Mouse (Mus musculus): ENCODE results near the gene Dnaaf1.

The Dnaaf1 gene

DNA sequence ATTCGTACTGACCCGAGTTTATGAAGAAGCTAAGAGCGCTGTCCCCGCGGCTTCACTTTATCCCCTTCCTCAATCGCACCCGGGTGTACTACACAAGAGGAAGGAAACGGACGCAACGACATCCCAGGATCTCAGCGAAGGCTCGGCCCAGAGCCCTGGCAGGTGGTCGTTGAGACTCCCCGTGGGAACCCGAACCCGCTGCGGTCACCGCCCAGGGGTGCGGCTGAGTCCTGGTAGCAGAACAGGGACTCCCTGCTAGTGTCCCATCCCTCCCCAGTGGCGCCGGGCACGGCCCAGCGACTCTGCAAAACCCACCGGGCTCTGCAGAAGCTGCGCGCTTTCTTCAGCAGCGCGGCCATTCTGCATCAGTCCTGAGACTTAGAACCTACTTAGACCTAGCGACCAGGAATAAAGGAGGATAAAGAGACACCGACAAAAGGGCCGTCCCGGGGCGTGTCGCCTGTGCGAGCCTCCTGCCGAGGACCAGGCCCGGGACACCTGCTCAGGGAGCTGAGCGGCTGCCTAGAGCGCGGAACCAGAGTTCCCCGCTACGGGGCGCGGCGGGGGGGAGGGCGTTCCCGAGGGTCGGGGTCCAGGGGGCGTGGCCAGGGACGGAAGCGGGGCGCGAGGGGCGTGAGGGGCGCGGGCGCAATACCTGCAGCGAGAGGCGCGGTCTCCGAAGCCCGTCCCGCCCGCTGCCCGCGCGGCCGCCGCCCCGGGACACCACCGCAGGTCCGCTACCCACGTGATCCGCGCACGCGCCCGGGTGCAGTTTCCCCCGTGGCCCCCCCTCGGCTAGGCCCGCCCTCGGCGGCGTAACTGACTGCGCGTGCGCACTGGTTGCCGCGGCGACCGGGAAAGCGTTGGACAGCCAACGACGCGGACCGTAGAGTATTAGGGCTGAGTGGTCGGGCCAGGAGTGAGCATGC is at the start of gene Dnaaf1, which contains the start of gene Hsdl1:
Dnaaf1 (plus strand) TSS at position 799 of the 929 bp plus-strand sequence.
Hsdl1 (minus strand) TSS at position 747 of the 929 bp plus-strand sequence.
- peak; percentile 95 to 97 for DNase-seq (ENCODE audit: low spot score in 2 of 2)

DNA sequence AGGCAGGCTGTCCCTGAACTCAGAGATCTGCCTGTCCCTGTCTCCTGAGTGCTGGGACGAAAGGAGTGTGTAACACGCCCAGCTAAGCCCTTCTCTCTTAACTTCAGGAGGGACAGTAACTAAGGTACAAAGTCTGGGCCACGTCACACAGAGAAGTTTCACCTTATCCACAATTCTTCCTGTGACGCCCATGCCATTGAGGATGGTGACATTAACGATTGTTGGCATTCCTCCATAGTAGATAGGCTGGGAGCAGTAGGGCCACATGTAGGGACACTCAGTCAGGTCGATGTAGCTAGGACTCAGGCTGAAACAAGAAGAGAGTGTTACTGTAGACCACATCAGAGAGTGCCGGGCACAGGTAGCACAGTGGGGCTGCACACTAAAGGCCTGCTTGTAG is 46.3 kb upstream of the Dnaaf1 start:
- DNase-seq (ENCODE audit: low spot score in 2 of 2): no peak

DNA sequence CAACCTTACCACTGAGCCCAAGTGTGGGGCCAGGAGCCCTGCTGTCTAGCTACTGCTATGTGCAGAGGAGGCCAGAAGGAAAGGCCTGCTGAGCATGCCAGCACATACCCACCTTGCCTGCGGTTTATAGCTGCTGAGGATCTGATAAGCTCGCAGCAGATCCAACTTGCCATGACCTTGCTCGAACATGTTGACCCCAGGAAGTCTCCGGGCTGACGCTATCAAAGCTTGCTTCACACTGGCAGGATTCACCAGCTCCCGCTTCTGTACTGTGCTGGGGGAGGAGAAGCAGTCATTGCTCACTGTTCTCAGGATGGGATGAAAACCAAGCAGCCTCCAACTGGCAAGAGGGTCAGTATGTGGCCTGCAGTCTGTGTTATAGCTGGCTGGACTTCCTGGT is 44.1 kb upstream of the Dnaaf1 start:
- DNase-seq (ENCODE audit: low spot score in 2 of 2): no peak

DNA sequence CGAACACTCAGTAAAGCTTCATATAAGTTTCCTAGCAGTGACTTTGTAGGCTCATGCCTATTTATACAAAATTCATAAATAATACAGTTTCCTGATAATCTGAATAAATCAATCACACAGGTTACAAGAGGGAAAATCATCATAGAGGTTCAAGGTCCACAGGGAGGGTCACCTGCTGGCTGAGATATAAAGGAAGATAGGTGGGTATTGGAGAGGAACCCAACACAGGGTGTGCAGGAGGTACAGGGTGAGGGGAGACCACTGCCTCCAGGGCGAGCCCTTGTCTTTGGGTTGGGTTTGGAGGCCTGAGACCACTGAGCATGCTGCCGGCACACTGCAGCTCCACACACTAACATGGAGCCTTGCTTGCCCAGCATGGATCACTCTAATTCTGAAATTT is 43.6 kb upstream of the Dnaaf1 start:
- no peak for DNase-seq (ENCODE audit: low spot score in 2 of 2)

DNA sequence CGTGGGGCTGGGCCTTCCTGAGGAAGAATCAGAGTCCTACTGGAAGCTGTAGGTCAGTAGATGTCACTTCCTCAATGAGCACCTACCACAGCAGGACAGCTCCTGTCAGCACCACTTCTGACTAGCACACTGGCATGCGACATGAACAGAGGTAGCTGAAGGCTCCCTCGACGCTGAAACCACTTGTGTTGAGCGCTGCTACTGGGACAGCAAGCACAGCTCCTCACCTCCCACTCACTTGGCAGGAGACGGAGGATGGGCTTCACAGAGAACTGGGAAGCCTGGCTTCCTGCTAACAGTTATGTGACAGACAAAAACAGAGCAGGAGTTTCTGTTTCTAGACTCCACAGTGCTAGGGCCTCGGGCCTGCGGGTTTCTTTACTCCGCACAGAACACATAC is 43.1 kb upstream of the Dnaaf1 start:
- DNase-seq (ENCODE audit: low spot score in 2 of 2): peak; percentile 72 to 84

DNA sequence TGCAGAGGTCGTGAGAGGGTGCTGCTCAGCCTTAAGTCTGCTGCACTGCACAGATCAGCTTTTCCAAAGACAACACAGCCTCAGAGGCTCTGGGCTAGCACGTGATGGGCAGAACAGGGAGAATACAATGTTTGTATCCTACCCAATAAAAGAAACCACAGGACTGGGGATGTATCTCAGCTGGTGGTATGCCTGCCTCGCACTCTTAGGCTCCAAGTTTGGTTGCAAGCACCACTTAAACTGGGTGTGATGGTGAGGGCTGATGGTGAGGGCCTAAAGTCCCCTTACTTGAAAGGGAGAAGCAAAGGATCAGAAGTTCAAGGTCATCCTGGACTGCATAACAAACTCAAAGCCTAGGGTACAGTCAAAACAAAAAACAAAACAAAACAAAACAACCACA is 30.4 kb upstream of the Dnaaf1 start:
- no peak for DNase-seq (ENCODE audit: low spot score in 2 of 2)

DNA sequence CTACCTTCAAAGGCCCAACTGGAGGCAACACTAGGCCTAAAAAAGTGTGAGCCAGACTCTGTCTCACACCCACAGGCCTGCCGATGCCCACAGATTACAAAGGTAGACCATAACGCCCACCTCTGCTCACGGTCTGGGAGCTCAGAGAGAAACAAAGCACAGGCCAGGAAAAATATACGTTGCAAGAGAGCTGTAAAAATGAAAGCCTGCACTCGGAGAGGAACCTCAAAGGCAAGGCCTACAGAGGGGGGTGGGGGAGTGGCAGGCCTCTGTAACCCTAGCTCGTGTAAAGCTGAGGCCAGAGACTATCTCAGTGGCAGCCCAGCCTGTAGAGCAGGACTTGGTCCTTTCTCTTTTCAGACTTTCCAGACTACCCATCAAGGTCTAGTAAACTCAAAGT is 29.9 kb upstream of the Dnaaf1 start:
- DNase-seq (ENCODE audit: low spot score in 2 of 2): no peak

DNA sequence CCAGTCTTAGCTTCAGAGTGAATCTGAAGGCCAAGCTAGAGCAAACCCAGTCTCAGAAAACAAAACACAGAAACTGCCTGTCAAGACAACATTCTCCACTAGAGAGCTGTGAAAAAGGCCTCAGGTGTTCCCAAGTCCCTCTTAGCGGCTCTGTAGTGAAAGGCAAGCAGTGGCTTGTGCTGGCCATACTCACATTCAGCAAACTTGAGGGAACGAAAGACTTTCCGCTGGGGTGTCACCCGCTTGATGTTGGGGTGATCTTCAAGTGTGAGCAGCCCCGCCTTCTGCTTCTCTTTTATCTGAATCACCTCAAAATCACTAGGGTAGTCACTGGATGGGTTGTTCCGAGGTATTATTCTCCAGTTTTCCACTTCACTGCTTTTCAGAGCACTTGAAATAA is 29.2 kb upstream of the Dnaaf1 start:
- no peak for DNase-seq (ENCODE audit: low spot score in 2 of 2)

DNA sequence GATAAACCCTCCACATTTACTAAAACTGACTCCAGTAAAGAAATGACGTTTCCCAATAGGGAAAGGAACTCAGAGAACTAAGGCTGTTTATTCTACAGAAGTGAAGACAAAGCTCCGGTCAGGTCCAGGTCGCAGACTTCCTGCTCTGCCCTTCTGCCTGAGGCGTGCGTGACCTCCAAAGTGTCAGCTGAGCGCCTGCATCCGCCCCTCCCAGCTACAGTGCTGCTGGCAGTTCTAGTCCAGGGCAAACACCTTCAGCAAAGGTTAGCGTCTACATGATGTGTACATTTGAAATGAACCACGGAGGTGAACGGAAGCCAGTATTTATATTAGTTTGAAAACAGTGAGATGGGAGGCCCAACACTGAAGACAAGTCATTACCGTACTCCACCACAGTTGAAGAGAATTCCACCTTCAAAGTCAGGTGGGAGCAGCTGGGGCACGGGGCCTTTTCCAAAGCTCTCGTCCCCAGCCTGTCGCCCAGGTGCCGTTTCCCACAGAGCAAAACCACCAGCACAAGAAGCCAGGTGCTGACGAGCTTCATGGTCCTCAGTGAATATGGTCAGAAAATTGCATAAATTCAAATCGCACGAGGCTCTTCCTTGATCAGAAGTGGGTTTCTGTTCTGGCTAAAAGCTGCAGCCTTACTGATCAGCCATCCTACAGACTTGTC is 27.9 kb upstream of the Dnaaf1 start:
- no peak for DNase-seq (ENCODE audit: low spot score in 2 of 2)

DNA sequence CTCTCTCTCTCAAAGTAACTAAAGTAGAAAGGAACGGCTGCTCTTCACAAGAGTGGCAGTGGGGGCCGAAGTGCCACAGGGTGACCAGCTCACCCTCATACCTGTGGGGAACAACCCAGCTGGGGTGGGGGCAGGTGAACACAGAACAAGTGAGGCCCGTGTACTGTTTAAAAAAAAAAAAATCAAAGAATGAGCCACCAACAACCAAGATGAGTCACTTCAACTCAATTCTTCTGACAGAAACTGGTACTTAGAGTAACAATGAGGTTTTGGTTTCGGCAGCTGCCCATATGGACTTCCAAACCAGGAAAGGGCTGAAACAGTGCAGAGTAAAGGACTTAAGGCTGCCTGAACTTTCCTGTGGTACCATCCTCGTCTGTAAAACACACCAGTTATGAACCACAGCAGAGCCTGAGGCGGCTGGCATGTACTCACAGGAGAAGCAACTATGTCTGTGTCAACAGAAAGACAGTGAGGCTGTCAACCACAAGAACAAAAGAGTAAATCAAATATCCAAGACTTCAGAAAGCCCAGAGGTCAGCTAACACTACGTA is 26.4 kb upstream of the Dnaaf1 start:
- DNase-seq (ENCODE audit: low spot score in 2 of 2): no peak

DNA sequence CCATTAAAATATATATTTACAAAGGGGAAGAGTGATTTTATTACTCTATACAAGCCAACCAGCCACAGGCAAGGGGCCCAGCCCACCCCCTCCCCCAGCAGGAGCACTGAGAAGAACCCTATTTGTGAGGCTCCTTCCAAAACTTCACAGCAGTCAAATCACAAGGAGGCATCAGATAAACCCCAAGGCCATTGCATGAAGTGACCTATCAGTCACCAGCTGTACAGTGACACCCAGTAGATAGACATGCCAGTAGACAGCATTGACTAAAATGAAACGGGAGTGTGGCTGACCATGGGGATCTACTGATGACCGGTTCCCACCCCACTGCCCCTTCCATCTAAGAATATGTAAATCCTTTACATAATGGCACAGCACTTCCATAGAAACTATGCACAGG is 22.1 kb upstream of the Dnaaf1 start:
- no peak for DNase-seq (ENCODE audit: low spot score in 2 of 2)

DNA sequence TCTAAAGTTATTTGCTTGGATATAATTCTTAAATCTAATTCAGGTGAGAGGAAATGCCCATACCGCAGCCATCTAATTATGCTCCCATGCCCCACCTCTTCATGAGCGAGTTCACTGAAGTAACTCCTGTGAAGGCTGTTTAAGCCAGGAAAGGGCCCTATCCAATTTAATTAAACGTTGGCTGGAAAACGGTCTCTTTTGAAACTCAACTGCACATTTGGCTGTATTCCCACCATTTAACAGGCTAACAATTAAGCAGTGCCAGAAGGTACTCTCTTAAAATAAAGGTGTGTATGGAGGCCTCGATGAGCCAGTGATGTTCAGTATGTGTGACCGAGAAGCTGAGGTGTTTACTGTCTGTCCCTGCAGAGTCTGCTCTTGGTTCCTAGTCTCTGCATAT is 19.2 kb upstream of the Dnaaf1 start:
- no peak for DNase-seq (ENCODE audit: low spot score in 2 of 2)

DNA sequence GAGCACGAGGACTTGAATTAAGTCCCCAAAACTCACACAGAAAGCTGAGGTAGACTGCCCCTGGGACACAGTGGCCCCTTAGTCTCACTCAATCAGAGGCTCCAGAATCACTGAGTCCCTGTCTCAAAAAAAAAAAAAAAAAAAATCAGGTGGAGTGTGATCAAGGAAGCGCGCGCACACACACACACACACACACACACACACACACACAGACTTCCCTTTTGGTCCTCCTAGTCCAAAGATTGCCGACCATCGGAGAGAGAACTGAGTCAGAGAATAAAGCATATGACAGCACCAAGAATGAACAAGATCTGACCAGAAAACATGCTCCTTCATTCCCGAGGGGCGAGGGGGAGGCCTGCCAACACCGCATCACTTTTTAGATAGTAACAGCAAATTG is 17.9 kb upstream of the Dnaaf1 start:
- no peak for DNase-seq (ENCODE audit: low spot score in 2 of 2)

DNA sequence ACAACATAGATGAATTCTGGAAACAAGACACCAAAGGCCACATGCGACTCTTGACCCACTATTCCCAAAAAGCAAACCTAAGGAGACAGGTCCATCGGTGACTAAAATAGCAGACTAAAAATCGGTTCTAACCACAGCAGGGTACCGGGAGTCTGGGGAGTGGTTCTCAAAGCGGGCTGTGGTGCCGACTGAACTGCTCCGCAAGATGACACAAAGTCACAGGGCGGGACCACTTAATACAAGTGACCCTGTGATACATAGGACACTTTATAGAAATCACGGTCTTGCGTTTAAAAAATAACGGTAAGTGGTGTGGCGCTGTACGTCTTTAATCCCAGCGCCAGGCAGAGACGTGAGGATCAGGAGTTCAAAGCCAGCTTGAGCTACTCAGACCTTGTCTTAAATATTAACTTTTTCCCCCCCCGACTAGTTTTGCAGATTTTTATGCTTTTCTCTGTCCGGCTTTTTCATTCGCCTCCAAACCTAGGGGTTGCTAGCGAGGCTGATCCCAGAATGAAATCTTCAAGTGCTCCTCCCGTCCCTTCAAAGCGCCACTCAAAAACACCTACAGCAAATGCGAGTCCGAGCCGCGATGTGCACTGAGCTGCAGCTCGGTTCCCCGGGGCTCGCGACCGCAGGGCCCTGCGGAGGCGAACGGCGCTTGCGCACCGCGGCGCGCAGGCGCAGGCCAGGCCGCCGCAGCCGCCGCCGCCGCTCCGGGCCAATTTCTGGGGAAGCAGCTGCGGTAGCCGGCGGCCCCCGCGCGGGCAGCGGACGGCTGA is 17.0 kb upstream of the Dnaaf1 start:
- peak in 1 of 2 experiments; percentile 80 for DNase-seq (ENCODE audit: low spot score in 2 of 2)

DNA sequence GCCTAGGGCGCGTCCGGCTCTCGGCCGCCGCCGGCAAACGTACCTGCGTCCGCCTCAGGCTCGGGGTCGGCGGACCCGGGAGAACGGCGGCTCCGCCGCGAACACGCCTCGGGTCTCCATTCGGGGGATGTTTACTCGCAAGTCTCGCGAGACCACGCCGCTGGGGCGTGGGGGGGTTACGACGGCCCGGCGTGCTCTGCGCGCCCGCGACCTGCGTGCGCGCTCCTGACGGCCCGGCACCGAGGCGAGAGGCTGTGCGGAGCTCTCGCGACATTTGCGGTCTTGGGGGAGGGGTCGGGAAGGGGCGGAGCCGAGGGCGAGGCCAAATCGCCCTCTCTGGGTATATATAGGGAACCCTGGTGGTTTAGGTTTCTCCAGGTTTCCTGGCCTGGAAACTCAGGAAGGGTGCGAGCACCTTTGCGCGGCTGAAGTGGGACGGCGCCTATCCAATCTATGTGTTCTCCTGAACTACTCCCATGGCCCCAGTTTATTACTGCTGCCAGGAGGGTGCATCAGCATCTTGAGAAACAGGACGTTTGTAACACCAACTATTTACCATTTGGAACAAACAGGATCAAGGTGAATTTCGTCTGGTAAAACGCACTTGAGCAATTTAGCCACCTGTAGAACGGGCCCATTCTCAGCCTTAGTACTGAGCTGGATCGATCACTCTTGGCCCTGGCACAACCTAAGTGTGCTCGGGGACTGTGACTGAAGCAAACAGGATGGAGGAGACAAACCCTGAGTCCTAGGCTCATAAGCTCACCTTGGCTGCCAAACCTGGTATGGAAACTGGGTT is 16.2 kb upstream of the Dnaaf1 start, which contains the start of gene Mbtps1:
Mbtps1 (minus strand) TSS at position 133 of the 799 bp plus-strand sequence.
- peak; percentile 98 for DNase-seq (ENCODE audit: low spot score in 2 of 2)

DNA sequence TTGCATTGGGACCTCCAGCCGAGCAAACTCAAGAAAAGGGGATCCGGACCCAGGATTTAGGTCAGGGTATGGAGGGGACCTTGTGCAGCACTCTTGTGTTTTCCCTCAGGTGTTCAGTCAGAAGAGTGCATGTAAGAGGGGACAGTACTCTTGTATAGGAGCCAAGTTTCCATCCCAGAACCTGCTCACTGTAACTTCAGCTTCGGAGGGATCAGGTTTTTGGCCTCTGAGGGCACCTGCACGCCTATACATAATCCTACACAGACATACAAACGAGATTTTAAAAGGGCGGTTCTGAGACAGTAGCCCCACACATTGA is 15.7 kb upstream of the Dnaaf1 start:
- no peak for DNase-seq (ENCODE audit: low spot score in 2 of 2)

DNA sequence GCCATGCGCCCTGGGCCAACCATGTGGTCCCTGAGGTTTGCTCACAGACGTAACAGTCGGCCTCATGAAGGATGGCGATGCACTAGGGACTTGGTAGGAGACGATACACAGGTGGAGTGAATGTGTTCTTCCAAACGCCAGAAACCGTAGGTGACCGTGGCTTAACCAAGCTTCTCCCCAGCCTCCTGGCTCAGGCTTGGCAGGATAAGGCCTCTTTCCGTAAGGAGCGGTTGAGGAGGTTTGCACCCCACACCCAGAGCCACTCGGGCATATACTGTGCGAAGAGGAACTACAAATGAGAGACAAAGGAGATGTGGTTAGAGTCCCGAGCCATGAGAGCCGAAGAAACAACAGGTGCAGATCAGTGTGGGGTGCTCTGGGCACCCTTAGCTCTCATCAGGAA is 11.2 kb upstream of the Dnaaf1 start:
- no peak for DNase-seq (ENCODE audit: low spot score in 2 of 2)

DNA sequence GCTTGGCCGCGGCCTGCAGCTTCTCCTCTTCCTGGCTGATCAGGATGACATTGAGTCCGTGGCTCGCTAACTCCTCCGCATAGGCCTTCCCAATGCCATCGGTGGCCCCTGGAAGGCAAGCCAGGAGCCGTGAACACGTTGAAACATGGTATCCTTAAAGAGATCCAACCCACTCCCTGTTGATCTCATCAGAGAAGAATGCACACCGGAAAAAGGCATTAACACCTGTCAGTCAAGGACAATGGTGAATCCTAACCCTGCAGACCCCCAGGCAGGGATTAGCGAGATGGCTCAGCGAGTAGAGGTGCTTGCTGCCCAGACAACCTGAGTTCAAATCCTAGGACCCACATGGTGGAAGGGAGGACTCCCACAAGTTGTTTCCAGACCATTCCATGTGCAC is 8.7 kb upstream of the Dnaaf1 start:
- no peak for DNase-seq (ENCODE audit: low spot score in 2 of 2)

DNA sequence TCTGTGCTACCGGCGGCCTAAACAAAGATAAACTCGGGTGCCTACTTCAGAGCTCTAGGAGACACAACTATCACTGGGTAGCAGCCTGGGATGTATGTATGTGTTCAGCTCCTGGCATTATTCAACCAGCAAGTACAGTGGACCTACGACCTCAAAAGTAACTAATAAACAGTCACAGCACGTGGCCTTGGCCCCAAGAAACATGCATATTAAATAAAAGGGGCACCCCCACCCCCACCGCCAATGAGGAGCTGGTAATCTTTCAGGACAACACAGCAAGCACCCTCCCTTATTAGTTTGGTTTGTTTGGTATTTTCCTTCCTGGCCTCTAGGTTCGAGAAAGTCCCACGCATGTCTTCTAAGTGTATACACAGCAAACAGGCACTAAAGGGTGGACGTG is 6.8 kb upstream of the Dnaaf1 start:
- DNase-seq (ENCODE audit: low spot score in 2 of 2): no peak

DNA sequence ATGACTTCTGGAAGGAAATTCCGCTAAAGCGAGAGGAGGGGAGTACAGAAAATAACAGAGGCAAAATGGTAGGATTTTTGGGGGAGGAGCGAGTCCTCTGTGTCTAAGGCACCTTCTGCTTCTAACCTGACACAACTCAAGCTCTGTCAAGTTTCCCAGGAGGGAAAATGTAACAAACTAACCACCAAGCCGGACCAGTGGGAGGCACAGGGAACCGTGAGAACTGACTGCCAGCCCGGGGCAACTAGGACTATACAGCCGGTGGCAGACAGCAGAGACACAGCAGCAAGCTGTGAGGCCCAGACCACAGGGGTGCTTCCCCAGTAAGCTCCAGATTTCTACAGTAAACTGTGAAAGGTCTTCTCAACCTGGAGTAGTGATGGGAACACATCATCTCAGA is 6.1 kb upstream of the Dnaaf1 start:
- DNase-seq (ENCODE audit: low spot score in 2 of 2): no peak

DNA sequence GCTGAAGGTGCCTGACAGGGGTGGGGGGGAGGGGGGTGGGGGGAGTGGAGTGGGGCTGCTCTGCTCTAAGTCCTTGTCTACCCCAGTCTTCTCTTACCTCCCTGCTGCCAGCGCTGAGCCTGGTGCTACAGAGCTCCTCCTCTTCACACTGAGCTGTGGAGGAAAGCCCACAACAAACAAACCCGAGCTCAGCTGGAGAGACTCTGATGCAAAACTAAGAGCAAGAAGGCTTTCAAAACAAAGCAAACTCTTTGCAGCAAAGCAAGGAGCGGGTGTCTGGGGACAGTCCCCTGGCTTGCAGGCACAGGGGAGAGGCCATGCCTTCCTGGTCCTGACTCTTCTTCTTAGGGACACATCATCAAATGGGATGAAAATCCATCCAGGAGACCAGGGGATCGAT is 5.2 kb upstream of the Dnaaf1 start:
- no peak for DNase-seq (ENCODE audit: low spot score in 2 of 2)
